Mouse (Mus musculus): Measurements from ENCODE around the gene Fntb. TPM values are rescaled to one million over a fixed set of nuclear protein-coding genes. Genes with fewer than 3 reads are reported as not detected.

The Fntb gene
- polyA plus RNA-seq, 2 experiments = 42.9 to 47.6 TPM

GRCm38 (mm10) chr12:76886826-76887225, 121.4 kb downstream of the Fntb start:
- Histone ChIP-seq H3K4me1 (ENCODE audit: control insufficient read depth, insufficient read depth, low read length) (peaks cover 5% of the 10 kb centered on the region; the same call in 1 of the 2 replicates), H3K27ac (replicated peaks; ENCODE audit: low read depth, low read length) (no peak overlapping the region), H3K4me3 (replicated peaks; ENCODE audit: low read length) (no peak overlapping the region), H3K27me3 (ENCODE audit: control insufficient read depth, insufficient read depth, low read length) (no peaks in the 10 kb centered on the region), H3K4me2 (replicated peaks; ENCODE audit: low read depth, low read length, severe bottlenecking) (no peak overlapping the region), H3K9ac (ENCODE audit: low read depth, low read length, severe bottlenecking) (no peak overlapping the region), H3K36me3 (ENCODE audit: control insufficient read depth, insufficient read depth, low read length) (peaks cover 21% of the 10 kb centered on the region), H3K9me3 (ENCODE audit: control insufficient read depth, low read length) (no peaks in the 10 kb centered on the region)
- no peak for ATAC-seq (ENCODE audit: low FRiP score, low read depth)
- no peak for DNase-seq (ENCODE audit: low spot score)
- TF ChIP-seq POLR2A (IDR thresholded peaks at IDR 0.05; ENCODE audit: borderline replicate concordance, extremely low read depth, insufficient read depth, insufficient read length) = no peak
- 87% methylated on average over 7 of the region's 7 CpGs for WGBS

GRCm38 (mm10) chr12:76887941-76888340, 122.6 kb downstream of the Fntb start:
- Histone ChIP-seq H3K4me3 (replicated peaks; ENCODE audit: low read length) (no peak overlapping the region), H3K4me1 (ENCODE audit: control insufficient read depth, insufficient read depth, low read length) (peaks cover 5% of the 10 kb centered on the region; the same call in 1 of the 2 replicates), H3K4me2 (replicated peaks; ENCODE audit: low read depth, low read length, severe bottlenecking) (no peak overlapping the region), H3K27me3 (ENCODE audit: control insufficient read depth, insufficient read depth, low read length) (no peaks in the 10 kb centered on the region), H3K27ac (replicated peaks; ENCODE audit: low read depth, low read length) (no peak overlapping the region), H3K36me3 (ENCODE audit: control insufficient read depth, insufficient read depth, low read length) (peaks cover 28% of the 10 kb centered on the region), H3K9ac (ENCODE audit: low read depth, low read length, severe bottlenecking) (no peak overlapping the region), H3K9me3 (ENCODE audit: control insufficient read depth, low read length) (no peaks in the 10 kb centered on the region)
- WGBS = 94% methylated on average over 12 of the region's 12 CpGs
- TF ChIP-seq POLR2A (IDR thresholded peaks at IDR 0.05; ENCODE audit: borderline replicate concordance, extremely low read depth, insufficient read depth, insufficient read length) = no peak
- ATAC-seq (ENCODE audit: low FRiP score, low read depth) (no peak), DNase-seq (ENCODE audit: low spot score) (no peak)

GRCm38 (mm10) chr12:76889404-76890184, 124.2 kb downstream of the Fntb start:
- DNase-seq (ENCODE audit: low spot score) = no peak
- Histone ChIP-seq H3K4me3 (replicated peaks; ENCODE audit: low read length) (no peak overlapping the region), H3K4me2 (replicated peaks; ENCODE audit: low read depth, low read length, severe bottlenecking) (no peak overlapping the region), H3K4me1 (ENCODE audit: control insufficient read depth, insufficient read depth, low read length) (no peaks in the 10 kb centered on the region), H3K36me3 (ENCODE audit: control insufficient read depth, insufficient read depth, low read length) (peaks cover 28% of the 10 kb centered on the region), H3K9ac (ENCODE audit: low read depth, low read length, severe bottlenecking) (no peak overlapping the region), H3K27ac (replicated peaks; ENCODE audit: low read depth, low read length) (no peak overlapping the region), H3K27me3 (ENCODE audit: control insufficient read depth, insufficient read depth, low read length) (no peaks in the 10 kb centered on the region), H3K9me3 (ENCODE audit: control insufficient read depth, low read length) (no peaks in the 10 kb centered on the region)
- no peak for ATAC-seq (ENCODE audit: low FRiP score, low read depth)
- 92% methylated on average over 11 of the region's 11 CpGs for WGBS
- TF ChIP-seq POLR2A (IDR thresholded peaks at IDR 0.05; ENCODE audit: borderline replicate concordance, extremely low read depth, insufficient read depth, insufficient read length) = no peak

GRCm38 (mm10) chr12:76891160-76891559, 125.8 kb downstream of the Fntb start:
- no peak overlapping the region for H3K4me2 ChIP-seq (replicated peaks; ENCODE audit: low read depth, low read length, severe bottlenecking)
- no peaks in the 10 kb centered on the region for H3K27me3 ChIP-seq (ENCODE audit: control insufficient read depth, insufficient read depth, low read length)
- ATAC-seq (ENCODE audit: low FRiP score, low read depth) (no peak), DNase-seq (ENCODE audit: low spot score) (no peak)
- 84% methylated on average over 3 of the region's 3 CpGs for WGBS
- no peaks in the 10 kb centered on the region for H3K9me3 ChIP-seq (ENCODE audit: control insufficient read depth, low read length)
- no peak overlapping the region for H3K4me3 ChIP-seq (replicated peaks; ENCODE audit: low read length)
- H3K9ac ChIP-seq (ENCODE audit: low read depth, low read length, severe bottlenecking) = no peak overlapping the region
- no peak for TF ChIP-seq POLR2A (IDR thresholded peaks at IDR 0.05; ENCODE audit: borderline replicate concordance, extremely low read depth, insufficient read depth, insufficient read length)
- 0 out of 2 replicates have a peak, but pooled peaks cover 5% of the 10 kb centered on the region for H3K4me1 ChIP-seq (ENCODE audit: control insufficient read depth, insufficient read depth, low read length)
- H3K27ac ChIP-seq (replicated peaks; ENCODE audit: low read depth, low read length) = no peak overlapping the region
- H3K36me3 ChIP-seq (ENCODE audit: control insufficient read depth, insufficient read depth, low read length) = peaks cover 28% of the 10 kb centered on the region

GRCm38 (mm10) chr12:76892910-76893695, 127.7 kb downstream of the Fntb start:
- 92% methylated on average over 16 of the region's 16 CpGs for WGBS
- Histone ChIP-seq H3K9me3 (ENCODE audit: control insufficient read depth, low read length) (no peaks in the 10 kb centered on the region), H3K4me1 (ENCODE audit: control insufficient read depth, insufficient read depth, low read length) (peaks cover 15% of the 10 kb centered on the region), H3K36me3 (ENCODE audit: control insufficient read depth, insufficient read depth, low read length) (peaks cover 25% of the 10 kb centered on the region), H3K27ac (replicated peaks; ENCODE audit: low read depth, low read length) (no peak overlapping the region), H3K9ac (ENCODE audit: low read depth, low read length, severe bottlenecking) (no peak overlapping the region), H3K4me3 (replicated peaks; ENCODE audit: low read length) (no peak overlapping the region), H3K27me3 (ENCODE audit: control insufficient read depth, insufficient read depth, low read length) (no peaks in the 10 kb centered on the region), H3K4me2 (replicated peaks; ENCODE audit: low read depth, low read length, severe bottlenecking) (no peak overlapping the region)
- DNase-seq (ENCODE audit: low spot score) = no peak
- no peak for ATAC-seq (ENCODE audit: low FRiP score, low read depth)
- TF ChIP-seq POLR2A (IDR thresholded peaks at IDR 0.05; ENCODE audit: borderline replicate concordance, extremely low read depth, insufficient read depth, insufficient read length) = no peak

All from limb, embryonic 14.5 days (tissue).